Mouse (Mus musculus) small intestine, adult 2 months (tissue): Measurements from ENCODE around the gene Ptprh.

Experiments
- CTCF ChIP-seq: fragments of 200-500 bp; IDR thresholded peaks from 2 replicates; pipeline ENCODE4 v1.5.1; 2012; ENCODE audit warnings: low read depth, mild to moderate bottlenecking, control low read depth, inconsistent platforms, low read length, moderate library complexity, mixed read lengths; ENCODE audit not compliant: insufficient replicate concordance, insufficient read length; ENCODE audit errors: extremely low read depth
- POLR2A ChIP-seq: fragments of 200-500 bp; IDR thresholded peaks from 2 replicates; pipeline ENCODE4 v1.6.1; 2012; ENCODE audit warnings: low read depth, mild to moderate bottlenecking, control low read depth, inconsistent platforms, low read length, moderate library complexity

DNA sequence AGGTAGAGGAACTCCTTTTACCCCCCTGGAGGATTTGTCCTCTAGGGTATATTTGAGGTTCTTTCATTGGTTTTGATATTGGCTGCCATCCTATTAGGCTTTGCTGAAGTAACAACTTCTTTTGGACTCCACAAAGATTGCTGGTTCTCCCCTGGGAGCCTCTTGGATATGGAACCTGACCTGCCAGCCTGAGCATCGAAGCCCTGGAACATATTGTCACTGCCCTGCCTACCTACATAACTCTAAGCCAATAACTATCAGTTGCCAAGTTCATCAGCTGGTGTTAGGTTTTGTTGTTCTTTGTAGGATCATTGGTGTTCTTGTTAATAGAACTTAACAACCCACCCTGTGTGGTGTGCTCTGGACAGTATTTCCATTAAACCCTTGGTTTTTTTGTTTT is 9.1 kb upstream of the Ptprh start:
- TF ChIP-seq POLR2A (no peak), CTCF (no peak)
